Mouse (Mus musculus) embryonic facial prominence, embryonic 10.5 days (tissue): Measurements from ENCODE around the gene Slc34a2. TPM values are rescaled to one million over a fixed set of nuclear protein-coding genes. Genes with fewer than 3 reads are reported as not detected.

Experiments used
- DNase-seq: peaks from one replicate; pipeline ENCODE4 v3.0.0-alpha.2; 2017; ENCODE audit warnings: low spot score
- H3K27ac ChIP-seq: fragments of 300-500 bp; sonication (generic); replicated peaks from 2 replicates; pipeline ENCODE4 v1.5.1; 2016; ENCODE audit warnings: mild to moderate bottlenecking
- H3K27me3 ChIP-seq: fragments of 300-500 bp; sonication (generic); replicated peaks from 2 replicates; pipeline ENCODE4 v1.6.1; 2016; ENCODE audit warnings: low read depth, mild to moderate bottlenecking; ENCODE audit not compliant: poor library complexity, severe bottlenecking
- H3K36me3 ChIP-seq: fragments of 300-500 bp; sonication (generic); replicated peaks from 2 replicates; pipeline ENCODE4 v1.6.1; 2016; ENCODE audit warnings: mild to moderate bottlenecking, moderate library complexity
- H3K4me1 ChIP-seq: fragments of 300-500 bp; sonication (generic); 2 replicates; pipeline ENCODE4 v1.6.1; 2016
- H3K4me3 ChIP-seq: fragments of 300-500 bp; sonication (generic); 2 replicates; pipeline ENCODE4 v1.5.1; 2016; ENCODE audit warnings: mild to moderate bottlenecking, moderate library complexity
- H3K9me3 ChIP-seq: fragments of 300-500 bp; sonication (generic); 2 replicates; pipeline ENCODE4 v1.6.1; 2016; ENCODE audit warnings: mild to moderate bottlenecking
- WGBS: fragments of 180-500 bp; shearing (Covaris S2); methylation state at CpG from one replicate; pipeline ENCODE4 v1.1.7; 2016; 5-methylcytosine and 5-hydroxymethylcytosine counted together
- polyA plus RNA-seq: library from polyadenylated mRNA; unstranded; fragments of >200 nt; fragmentation: Nextera tagmentation; extraction: Ambion mirVana; gene quantifications from 2 replicates; pipeline ENCODE4 v1.2.1, GENCODE M21; 2016

Slc34a2 gene
- polyA plus RNA-seq = 0.05 TPM in 1 of 2 replicates, not detected in the other

DNA sequence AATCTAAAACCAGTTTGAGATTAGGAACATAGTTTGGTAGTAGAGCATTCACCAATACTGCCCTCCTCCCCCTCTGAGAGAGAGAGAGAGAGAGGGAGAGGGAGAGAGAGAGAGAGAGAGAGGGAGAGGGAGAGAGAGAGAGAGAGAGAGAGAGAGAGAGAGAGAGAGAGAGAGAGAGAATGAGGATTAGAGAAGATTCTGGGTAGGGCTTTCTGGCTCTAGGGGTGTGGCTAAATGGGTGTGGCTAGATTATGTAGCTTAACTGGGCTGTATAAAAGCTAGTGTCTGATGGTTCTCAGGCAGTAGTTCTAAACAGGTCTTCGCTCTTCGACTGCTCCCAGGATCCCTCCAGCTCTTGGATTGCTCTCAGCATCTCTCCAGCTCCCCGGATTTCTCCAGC lies at the start of gene Slc34a2:
Gene Slc34a2 (plus strand): TSS at position 301 of the 400 bp plus-strand sequence.
- 88% methylated on average over 3 of the region's 3 CpGs for WGBS

DNA sequence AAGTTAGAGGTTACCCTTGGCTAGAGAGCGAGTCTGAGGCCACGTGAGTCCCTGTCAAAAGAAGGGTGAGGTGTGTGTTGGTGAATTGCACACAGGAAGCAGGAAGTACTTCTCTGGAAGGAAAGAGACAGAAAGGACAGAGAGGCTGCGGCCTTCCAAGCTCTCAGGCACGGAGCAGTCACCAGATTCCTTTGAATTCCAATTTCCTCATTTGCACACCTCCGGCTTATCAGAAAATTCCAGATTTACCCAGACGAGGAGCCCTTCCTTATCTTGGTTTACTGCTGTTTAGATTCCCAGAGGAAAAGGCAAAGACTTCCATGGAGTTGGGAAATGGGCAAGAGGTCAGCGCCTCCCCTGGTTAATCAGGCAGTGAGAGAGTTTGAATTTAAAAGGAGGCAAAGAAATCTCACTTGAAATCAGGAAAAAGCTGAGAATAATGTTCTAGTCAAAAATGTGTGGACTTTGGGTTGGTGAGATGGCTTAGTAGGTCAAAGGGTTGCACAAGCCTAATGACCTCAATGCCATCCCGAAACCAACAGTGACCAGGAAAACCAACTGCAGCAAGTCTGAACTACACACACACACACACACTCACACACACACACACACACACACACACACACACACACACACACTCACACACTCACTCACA lies 47.1 kb upstream of the Slc34a2 start:
- no peaks in the 10 kb centered on the region for H3K36me3 ChIP-seq
- no peak overlapping the region for H3K4me3 ChIP-seq
- no peaks in the 10 kb centered on the region for H3K9me3 ChIP-seq
- no peak for DNase-seq
- no peaks in the 10 kb centered on the region for H3K27me3 ChIP-seq
- H3K27ac ChIP-seq = no peak overlapping the region
- no peaks in the 10 kb centered on the region for H3K4me1 ChIP-seq
- WGBS = 86% methylated on average over 8 of the region's 8 CpGs

More for the DNA sequence above, at the start of gene Slc34a2:
- Histone ChIP-seq H3K9me3 (no peaks in the 10 kb centered on the region), H3K36me3 (no peaks in the 10 kb centered on the region), H3K4me1 (peaks cover 5% of the 10 kb centered on the region; the same call in 1 of the 2 replicates), H3K4me3 (no peak within 1 kb of the TSS), H3K27ac (no peak within 1 kb of the TSS), H3K27me3 (no peaks in the 10 kb centered on the region)
- DNase-seq = no peak

DNA sequence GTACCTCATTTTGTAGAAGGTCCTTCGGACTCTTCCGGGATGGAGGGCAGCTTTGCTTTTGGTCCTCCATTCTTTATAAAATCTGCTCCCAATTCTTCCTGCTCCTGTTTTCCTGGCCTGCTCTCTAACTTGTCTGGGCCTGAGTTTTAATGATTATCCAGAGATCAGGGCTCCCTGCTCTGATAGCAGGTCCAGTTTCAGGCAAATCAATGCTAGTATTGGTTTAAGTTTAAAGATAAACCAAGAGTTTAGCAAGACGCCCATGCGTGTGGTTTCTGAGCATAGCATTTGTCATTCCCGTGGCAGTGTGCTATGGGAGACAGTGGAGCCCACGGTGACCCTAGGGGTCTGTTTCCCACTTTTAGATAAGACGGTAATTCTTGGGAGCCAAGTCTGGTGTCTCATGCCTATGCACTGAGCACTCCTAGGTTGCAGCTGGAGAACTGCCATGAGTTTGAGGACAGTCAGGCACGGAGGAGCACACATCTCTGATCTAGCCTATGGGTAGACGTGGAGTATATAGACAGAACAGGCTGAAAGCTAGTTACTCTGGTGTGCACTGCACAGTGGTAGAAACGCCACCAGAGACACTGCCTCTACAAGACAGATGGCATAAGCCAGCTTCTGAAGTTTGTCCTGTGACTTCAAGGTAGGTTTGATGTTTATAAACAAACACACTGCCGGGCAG lies 45.5 kb upstream of the Slc34a2 start:
- Histone ChIP-seq H3K27ac (no peak overlapping the region), H3K27me3 (no peaks in the 10 kb centered on the region), H3K9me3 (no peaks in the 10 kb centered on the region), H3K4me1 (peaks cover 7% of the 10 kb centered on the region; the same call in 1 of the 2 replicates), H3K4me3 (no peak overlapping the region), H3K36me3 (no peaks in the 10 kb centered on the region)
- 92% methylated on average over 11 of the region's 11 CpGs for WGBS
- no peak for DNase-seq

DNA sequence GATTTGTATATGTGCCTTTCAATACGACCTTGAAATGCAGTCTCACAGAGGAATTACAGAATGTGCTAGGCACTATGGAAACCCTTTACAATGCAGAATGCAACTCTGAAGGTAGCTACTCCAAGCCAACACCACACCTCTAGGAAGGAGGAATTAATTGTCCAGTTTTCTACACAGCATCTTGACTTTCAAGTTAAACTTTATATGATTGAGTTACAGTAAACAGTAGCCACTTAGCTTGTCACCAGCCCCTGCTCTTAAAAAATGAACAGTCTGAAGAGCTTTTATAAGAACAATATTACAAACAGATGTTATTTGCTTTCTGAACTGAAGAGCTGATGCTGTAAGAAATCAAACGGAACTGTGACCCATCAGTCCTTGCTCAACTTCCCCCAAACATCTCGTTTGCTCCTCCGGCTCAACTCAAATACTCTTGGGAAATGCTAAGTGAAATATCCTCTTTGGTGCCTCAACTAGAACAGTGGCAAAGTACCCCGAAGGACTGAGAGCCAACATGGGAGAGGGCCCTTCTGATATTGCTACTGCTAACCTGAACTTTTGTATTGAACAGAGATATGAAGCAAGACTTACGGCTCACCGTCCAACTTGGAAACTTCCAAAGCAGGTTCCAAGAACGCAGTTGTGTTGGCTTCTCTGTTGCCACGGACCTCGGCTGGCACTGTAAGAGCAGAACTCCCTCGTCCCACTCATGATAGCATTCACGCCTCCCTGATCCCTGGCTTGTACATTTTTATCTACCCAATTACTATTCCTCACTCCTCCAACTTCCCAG lies 44.2 kb upstream of the Slc34a2 start:
- Histone ChIP-seq H3K4me1 (peaks cover 7% of the 10 kb centered on the region; the same call in 1 of the 2 replicates), H3K9me3 (no peaks in the 10 kb centered on the region), H3K36me3 (no peaks in the 10 kb centered on the region), H3K27me3 (no peaks in the 10 kb centered on the region), H3K27ac (no peak overlapping the region), H3K4me3 (no peak overlapping the region)
- 88% methylated on average over 12 of the region's 12 CpGs for WGBS
- no peak for DNase-seq

DNA sequence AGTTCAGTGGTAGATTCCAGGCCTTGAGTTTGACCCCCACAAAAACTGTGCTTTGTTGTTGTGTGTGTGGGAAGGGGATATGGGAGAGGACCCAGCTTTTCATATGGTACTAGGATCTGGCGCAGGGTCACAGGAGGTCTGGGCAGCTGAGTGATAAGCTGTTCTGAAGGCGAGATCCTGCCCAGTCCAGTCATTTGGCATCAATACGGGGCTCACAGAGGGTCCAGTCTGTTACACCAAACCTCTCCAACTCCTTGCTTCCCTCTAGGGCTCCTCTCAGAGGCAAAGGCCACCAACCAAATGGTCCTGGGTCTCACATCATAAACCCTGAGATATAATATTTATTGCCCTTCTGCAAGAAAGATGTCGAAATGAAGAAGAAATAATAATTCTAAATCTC lies 42.4 kb upstream of the Slc34a2 start:
- no peaks in the 10 kb centered on the region for H3K36me3 ChIP-seq
- H3K27ac ChIP-seq = no peak overlapping the region
- H3K4me3 ChIP-seq = no peak overlapping the region
- 88% methylated on average over 4 of the region's 4 CpGs for WGBS
- no peaks in the 10 kb centered on the region for H3K9me3 ChIP-seq
- H3K27me3 ChIP-seq = no peaks in the 10 kb centered on the region
- no peak for DNase-seq
- peaks cover 7% of the 10 kb centered on the region; the same call in 1 of the 2 replicates for H3K4me1 ChIP-seq

DNA sequence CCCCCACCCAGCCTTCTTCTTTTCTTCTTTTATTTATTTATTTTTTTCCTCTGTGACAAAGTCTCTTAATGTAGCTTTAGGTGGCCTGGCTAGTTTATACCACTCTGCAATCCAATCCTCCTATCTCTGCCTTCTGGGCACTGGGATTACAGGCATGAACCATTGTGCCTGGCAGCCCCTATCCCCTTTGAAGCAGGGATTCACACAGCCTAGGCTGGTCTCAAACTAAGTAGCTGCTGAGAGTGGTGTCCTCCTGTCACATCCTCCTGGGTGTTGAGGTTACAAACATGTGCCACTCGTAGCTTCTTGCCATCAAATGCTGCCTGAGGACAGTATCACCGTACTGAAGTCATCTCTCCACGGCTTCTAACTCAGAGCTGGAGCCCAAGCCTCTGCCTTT lies 41.7 kb upstream of the Slc34a2 start:
- Histone ChIP-seq H3K4me1 (peaks cover 7% of the 10 kb centered on the region; the same call in 1 of the 2 replicates), H3K36me3 (no peaks in the 10 kb centered on the region), H3K27ac (no peak overlapping the region), H3K9me3 (no peaks in the 10 kb centered on the region), H3K4me3 (no peak overlapping the region), H3K27me3 (no peaks in the 10 kb centered on the region)
- WGBS = 39% methylated on average over 3 of the region's 3 CpGs
- DNase-seq = no peak

DNA sequence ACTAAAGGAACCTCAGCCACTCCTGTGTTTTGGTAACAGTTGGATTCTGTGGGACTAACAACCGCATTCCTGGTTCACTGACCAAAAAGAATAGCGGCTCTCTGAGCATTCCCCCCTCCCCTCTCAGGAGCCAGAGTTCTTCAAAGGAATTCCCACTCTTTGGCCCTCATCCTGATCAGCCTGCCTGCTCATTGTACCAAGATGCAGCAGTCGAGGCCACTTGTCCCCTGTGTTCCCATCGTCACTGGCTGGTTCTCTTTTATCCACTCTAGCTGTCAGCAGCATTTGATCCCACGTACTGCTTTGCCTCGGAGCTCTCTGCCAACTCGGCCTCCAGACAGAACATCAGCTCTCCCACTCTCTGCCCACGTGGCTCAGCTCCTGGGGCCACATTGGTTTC lies 41.3 kb upstream of the Slc34a2 start:
- no peak overlapping the region for H3K27ac ChIP-seq
- H3K27me3 ChIP-seq = no peaks in the 10 kb centered on the region
- DNase-seq = peak; percentile 19
- no peaks in the 10 kb centered on the region for H3K36me3 ChIP-seq
- H3K4me1 ChIP-seq = peaks cover 7% of the 10 kb centered on the region; the same call in 1 of the 2 replicates
- 30% methylated on average over 8 of the region's 8 CpGs for WGBS
- no peak overlapping the region for H3K4me3 ChIP-seq
- H3K9me3 ChIP-seq = no peaks in the 10 kb centered on the region

DNA sequence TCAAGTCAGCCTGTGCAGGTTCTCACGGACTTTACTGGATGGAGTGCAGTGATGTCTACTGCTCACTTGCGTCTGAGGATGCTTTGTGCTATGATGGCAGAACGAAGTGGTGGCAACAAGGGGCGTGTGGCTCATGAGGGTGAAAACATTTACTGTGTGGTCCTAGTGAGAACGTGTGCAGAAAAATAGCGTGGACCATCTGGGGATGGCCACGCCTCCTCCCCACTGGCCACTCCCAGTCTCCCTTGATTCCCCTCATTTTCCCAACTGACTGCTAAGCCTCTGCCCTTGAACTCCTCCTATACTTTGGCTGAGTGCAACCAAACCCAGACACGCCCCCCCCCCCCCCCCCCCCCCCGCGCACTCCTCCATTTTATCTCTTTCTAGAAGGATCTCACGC lies 40.8 kb upstream of the Slc34a2 start:
- Histone ChIP-seq H3K36me3 (no peaks in the 10 kb centered on the region), H3K27ac (no peak overlapping the region), H3K4me1 (peaks cover 7% of the 10 kb centered on the region; the same call in 1 of the 2 replicates), H3K9me3 (no peaks in the 10 kb centered on the region), H3K27me3 (no peaks in the 10 kb centered on the region), H3K4me3 (no peak overlapping the region)
- DNase-seq = no peak
- 77% methylated on average over 9 of the region's 11 CpGs for WGBS

DNA sequence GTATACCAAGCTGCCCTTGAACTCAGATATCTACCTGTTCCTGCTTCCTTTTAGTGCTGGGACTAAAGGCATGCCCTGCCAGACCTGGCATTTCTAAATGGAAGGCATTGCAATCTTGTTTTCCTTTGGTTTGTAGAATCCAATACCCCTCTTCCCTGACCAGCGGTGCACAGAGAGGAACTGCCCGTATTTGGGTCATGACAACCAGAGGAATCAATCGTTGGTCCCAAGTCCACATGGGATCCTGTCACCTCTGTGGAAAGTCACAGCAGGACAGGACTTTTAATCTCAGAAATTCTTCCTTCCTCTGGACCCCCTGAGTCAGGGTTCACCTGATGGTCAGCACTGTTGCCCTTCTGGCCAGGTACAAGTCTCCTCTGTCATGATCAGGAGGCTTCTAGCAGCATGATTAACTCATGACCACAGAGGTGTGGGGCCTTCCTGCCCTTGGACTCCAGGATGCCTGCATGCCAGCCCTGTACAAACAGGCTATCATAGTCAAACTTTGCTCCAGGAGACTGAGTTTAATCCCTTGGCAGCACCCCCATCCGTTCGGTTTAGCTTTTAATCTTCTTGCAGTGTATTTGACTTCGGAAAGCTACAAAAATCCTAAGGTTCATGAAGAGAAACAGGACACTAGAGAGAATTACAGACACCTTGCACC lies 39.7 kb upstream of the Slc34a2 start:
- Histone ChIP-seq H3K4me3 (no peak overlapping the region), H3K9me3 (no peaks in the 10 kb centered on the region), H3K27ac (no peak overlapping the region), H3K4me1 (peaks cover 7% of the 10 kb centered on the region; the same call in 1 of the 2 replicates), H3K36me3 (no peaks in the 10 kb centered on the region), H3K27me3 (no peaks in the 10 kb centered on the region)
- WGBS = 89% methylated on average over 6 of the region's 6 CpGs
- DNase-seq = no peak

DNA sequence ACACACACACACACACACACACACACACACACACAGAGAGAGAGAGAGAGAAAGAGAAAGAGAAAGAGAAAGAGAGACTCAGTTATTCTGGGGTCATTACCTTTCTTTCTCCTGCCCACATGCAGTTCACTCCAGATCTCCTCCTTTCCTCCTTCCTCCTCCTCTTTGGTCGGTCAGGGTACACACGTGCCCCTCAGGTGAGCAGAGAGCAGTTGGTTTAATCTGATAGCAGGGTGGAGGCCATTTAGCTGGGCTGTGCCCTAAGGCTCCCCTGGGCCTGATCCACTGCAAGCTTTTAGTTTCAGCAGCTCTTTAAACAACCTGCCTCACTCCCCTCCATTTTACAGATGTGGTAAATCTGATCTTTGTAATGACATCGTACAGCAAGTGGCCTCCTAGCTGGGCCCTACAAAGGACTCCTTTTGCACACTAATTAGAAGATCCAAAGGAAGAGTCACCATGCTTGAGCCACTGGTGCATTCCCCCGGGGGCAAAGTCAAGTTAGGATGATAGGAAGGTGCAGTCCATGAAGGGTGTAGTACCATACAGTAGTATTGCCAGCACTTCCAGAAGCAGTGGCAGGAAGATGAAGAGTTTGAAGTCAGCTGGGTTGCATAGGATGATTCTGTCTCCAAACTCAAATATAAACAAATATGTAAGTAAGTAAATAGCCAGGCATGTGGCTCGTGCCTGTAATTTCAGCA lies 37.6 kb upstream of the Slc34a2 start:
- Histone ChIP-seq H3K4me3 (no peak overlapping the region), H3K4me1 (peaks cover 7% of the 10 kb centered on the region; the same call in 1 of the 2 replicates), H3K27ac (no peak overlapping the region), H3K27me3 (no peaks in the 10 kb centered on the region), H3K9me3 (peaks cover 3% of the 10 kb centered on the region; the same call in 1 of the 2 replicates), H3K36me3 (no peaks in the 10 kb centered on the region)
- no peak for DNase-seq
- 58% methylated on average over 5 of the region's 5 CpGs for WGBS

DNA sequence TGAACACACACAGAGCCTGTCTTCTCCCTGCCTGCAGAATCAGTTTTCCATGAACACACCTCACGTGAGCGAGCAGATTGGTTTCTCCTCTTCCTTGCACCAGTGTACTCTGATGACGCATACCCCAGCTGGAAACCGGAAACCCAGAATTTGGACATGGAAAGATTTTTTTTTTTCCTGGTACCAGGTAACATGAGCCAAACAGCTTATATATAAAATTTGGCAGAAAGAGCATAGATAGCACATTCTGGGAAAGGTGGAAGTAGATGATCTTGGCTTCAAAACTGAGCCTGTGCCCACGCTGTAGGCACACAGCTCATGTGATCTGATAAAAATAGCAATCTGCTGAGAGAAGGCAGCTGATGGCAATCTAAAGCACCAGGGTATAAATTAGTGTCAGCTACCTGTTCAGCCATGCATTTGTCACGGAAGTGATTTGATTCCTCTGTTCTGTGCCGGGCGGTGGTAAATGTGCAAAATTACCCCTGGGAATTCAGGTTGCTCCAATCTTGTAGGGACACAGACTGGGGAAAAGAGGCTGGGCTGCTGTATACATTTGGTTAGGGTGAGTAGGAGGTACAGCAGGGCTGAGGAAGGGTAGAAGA lies 35.2 kb upstream of the Slc34a2 start:
- H3K4me3 ChIP-seq = no peak overlapping the region
- DNase-seq = no peak
- H3K4me1 ChIP-seq = no peaks in the 10 kb centered on the region
- no peak overlapping the region for H3K27ac ChIP-seq
- 82% methylated on average over 8 of the region's 8 CpGs for WGBS
- peaks cover 7% of the 10 kb centered on the region; the same call in 1 of the 2 replicates for H3K9me3 ChIP-seq
- H3K36me3 ChIP-seq = no peaks in the 10 kb centered on the region
- no peaks in the 10 kb centered on the region for H3K27me3 ChIP-seq
